ENCODE assay signal across 18 mouse cellular contexts in genomic region chr11:90538636-90539263, GRCm38 (mm10).
DNase-seq lines count a peak whose midpoint lies in the region; ATAC-seq lines count a peak whose summit lies in the region.
"Had no signal": no experiment of that assay in that cellular context is flagged by ENCODE, and none has a peak within 500 bp of the region (broad histone marks: within the 10 kb centered on the region; RNA-seq: fewer than 3 reads in every experiment).

No protein-coding gene starts in this region.

- no peak overlapping the region for H3K4me3 ChIP-seq in liver, embryonic 13.5 days (replicated peaks)
- no peak overlapping the region for H3K4me3 ChIP-seq in forebrain, embryonic 11.5 days (ENCODE audit: low read depth, low read length)
- H3K4me3 ChIP-seq: embryonic facial prominence, embryonic 13.5 days; forebrain, embryonic 10.5 days; heart, embryonic 13.5 days; hindbrain, embryonic 10.5 days; myocyte had no signal

- H3K4me2 ChIP-seq in liver, embryonic 13.5 days, result no peak overlapping the region
- H3K4me2 ChIP-seq in forebrain, embryonic 11.5 days (ENCODE audit: low read depth, low read length, severe bottlenecking), result no peak overlapping the region
- H3K4me2 ChIP-seq: embryonic facial prominence, embryonic 13.5 days; heart, embryonic 13.5 days; midbrain, embryonic 11.5 days had no signal

- no peaks in the 10 kb centered on the region for H3K27me3 ChIP-seq in liver, embryonic 13.5 days
- no peaks in the 10 kb centered on the region for H3K27me3 ChIP-seq in forebrain, embryonic 11.5 days (ENCODE audit: control insufficient read depth, insufficient read depth, low read length)
- H3K27me3 ChIP-seq: CH12.LX; embryonic facial prominence, embryonic 13.5 days; heart, embryonic 13.5 days had no signal

- intact Hi-C loops in left cerebral cortex, postnatal 25 days (cut with DNase I), result no loop called here
- intact Hi-C loops in gastrocnemius, postnatal 14 days (cut with DNase I; ENCODE audit: low total_unique reads), result no loop called here

- no peak for DNase-seq in liver, embryonic 13.5 days
- no peak for DNase-seq in liver
- no peak for DNase-seq in forebrain, embryonic 11.5 days (ENCODE audit: low spot score)
- DNase-seq in left cerebral cortex, postnatal 25 days (ENCODE audit: low spot score in 2 of 2), result no peak
- DNase-seq in gastrocnemius, postnatal 14 days, result no peak
- DNase-seq: adrenal gland, postnatal 14 days; cerebellum, adult 8-10 months; lung, adult 18-20 months; right cerebral cortex, adult 18-20 months had no signal

- H3K9me3 ChIP-seq in liver, embryonic 13.5 days (replicated peaks), result no peaks in the 10 kb centered on the region
- H3K9me3 ChIP-seq in forebrain, embryonic 11.5 days (ENCODE audit: control insufficient read depth, low read length), result no peaks in the 10 kb centered on the region; the same call in 1 of the 2 replicates
- H3K9me3 ChIP-seq: embryonic facial prominence, embryonic 13.5 days; forebrain, embryonic 10.5 days; heart, embryonic 13.5 days; hindbrain, embryonic 10.5 days had no signal

- 83% methylated on average over 7 of the region's 7 CpGs for WGBS in liver, embryonic 13.5 days (ENCODE audit: insufficient replicate concordance)
- 94% methylated on average over 7 of the region's 7 CpGs for WGBS in forebrain, embryonic 11.5 days

- peaks cover 6% of the 10 kb centered on the region for H3K36me3 ChIP-seq in liver, embryonic 13.5 days
- no peaks in the 10 kb centered on the region; the same call in 1 of the 2 replicates for H3K36me3 ChIP-seq in forebrain, embryonic 11.5 days (ENCODE audit: control insufficient read depth, insufficient read depth, low read length)

- no peaks in the 10 kb centered on the region for H3K4me1 ChIP-seq in liver, embryonic 13.5 days (replicated peaks)
- H3K4me1 ChIP-seq in forebrain, embryonic 11.5 days (replicated peaks; ENCODE audit: control insufficient read depth, insufficient read depth, low read length), result no peaks in the 10 kb centered on the region
- H3K4me1 ChIP-seq: embryonic facial prominence, embryonic 13.5 days; heart, embryonic 13.5 days; hindbrain, embryonic 10.5 days had no signal

- H3K9ac ChIP-seq in liver, embryonic 13.5 days, result no peak overlapping the region
- H3K9ac ChIP-seq in forebrain, embryonic 11.5 days (ENCODE audit: low read length), result no peak overlapping the region
- H3K9ac ChIP-seq: embryonic facial prominence, embryonic 13.5 days; heart, embryonic 13.5 days had no signal

- H3K27ac ChIP-seq in liver, embryonic 13.5 days, result no peak overlapping the region
- H3K27ac ChIP-seq in forebrain, embryonic 11.5 days (ENCODE audit: low read depth, low read length), result no peak overlapping the region
- H3K27ac ChIP-seq: embryonic facial prominence, embryonic 13.5 days; forebrain, embryonic 10.5 days; heart, embryonic 13.5 days; hindbrain, embryonic 10.5 days had no signal

- peak; percentile 66; the same call in 1 of the 2 replicates for ATAC-seq in liver, embryonic 13.5 days (ENCODE audit: low read depth)
- ATAC-seq in common myeloid progenitor, adult 5-6 weeks (replicated peaks; ENCODE audit: low read depth, poor library complexity, severe bottlenecking), result peak; percentile 90
- ATAC-seq in megakaryocyte, adult 5-6 weeks (ENCODE audit: poor library complexity, severe bottlenecking), result peak; percentile 88
- no peak for ATAC-seq in forebrain, embryonic 11.5 days (replicated peaks; ENCODE audit: low FRiP score)
